ENCODE assay signal across 28 mouse cellular contexts in the genomic region with DNA sequence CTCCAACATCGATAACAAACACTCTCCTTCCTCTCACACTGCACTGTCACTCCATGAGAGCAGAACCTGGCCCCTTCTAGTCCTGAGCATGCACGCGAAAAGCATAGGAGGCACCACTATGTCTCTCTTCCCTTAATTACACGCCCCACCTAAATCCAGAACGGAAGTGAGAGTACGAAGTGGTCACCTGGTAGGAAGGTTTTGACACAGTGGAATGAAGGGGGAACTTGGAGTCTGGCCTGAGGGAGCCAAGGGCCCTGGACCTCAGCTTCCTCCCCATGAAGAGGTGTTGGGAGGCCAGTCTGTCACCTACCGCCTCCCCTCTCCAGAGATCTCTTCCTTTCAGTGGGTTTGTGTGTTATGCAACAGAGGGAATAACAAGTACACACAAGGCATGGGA. TPM values are rescaled to one million over a fixed set of nuclear protein-coding genes. Genes with fewer than 3 reads are reported as not detected.
DNase-seq lines count a peak whose midpoint lies in the region; ATAC-seq and TF ChIP-seq lines count a peak whose summit lies in the region.
"Had no signal": no experiment of that assay in that cellular context is flagged by ENCODE, and none has a peak within 500 bp of the region (broad histone marks: within the 10 kb centered on the region; RNA-seq: fewer than 3 reads in every experiment).

No protein-coding gene starts in this region.

- H3K36me3 ChIP-seq in spleen, adult 2 months (ENCODE audit: control insufficient read depth, insufficient read depth, low read length): peaks cover 3% of the 10 kb centered on the region
- H3K36me3 ChIP-seq in splenic B cell, adult 2 months (ENCODE audit: control insufficient read depth, insufficient read depth, low read length, poor library complexity, severe bottlenecking): no peaks in the 10 kb centered on the region
- H3K36me3 ChIP-seq: heart, embryonic 13.5 days; intestine, embryonic 15.5 days; liver, embryonic 15.5 days; lung, embryonic 15.5 days; stomach, embryonic 15.5 days had no signal

- peak overlapping the region; percentile 1; the same call in 1 of the 2 replicates for H3K27ac ChIP-seq in layer of hippocampus, adult 2 months
- peak overlapping the region; percentile 62 for H3K27ac ChIP-seq in spleen, adult 2 months (ENCODE audit: insufficient read depth, low read length)
- H3K27ac ChIP-seq: forebrain, embryonic 13.5 days; heart, adult 2 months; heart, embryonic 13.5 days; hindbrain, postnatal 0 days; intestine, embryonic 15.5 days; liver, embryonic 15.5 days; lung, embryonic 15.5 days; stomach, embryonic 15.5 days had no signal

- 51% methylated on average over 7 of the region's 7 CpGs for WGBS in spleen, adult 2 months

- no peak overlapping the region for H3K4me3 ChIP-seq in layer of hippocampus, adult 2 months
- H3K4me3 ChIP-seq in spleen, adult 2 months (ENCODE audit: extremely low read depth, insufficient read depth, insufficient read length): no peak overlapping the region
- H3K4me3 ChIP-seq: forebrain, embryonic 13.5 days; heart, adult 2 months; heart, embryonic 13.5 days; intestine, embryonic 15.5 days; liver, embryonic 15.5 days; lung, embryonic 15.5 days; megakaryocyte, embryonic 14.5 days; stomach, embryonic 15.5 days had no signal

- no peak for DNase-seq in layer of hippocampus, adult 2 months (ENCODE audit: low spot score in 2 of 2)
- DNase-seq in layer of hippocampus, adult 18-20 months (ENCODE audit: low spot score in 2 of 2): no peak
- DNase-seq in spleen, adult 2 months (ENCODE audit: low read depth in 1 of 2, low spot score in 2 of 2): no peak
- DNase-seq in spleen, postnatal 14 days (ENCODE audit: low spot score in 2 of 2): no peak
- DNase-seq in splenic B cell, adult 2 months (ENCODE audit: low read depth, low spot score): peak; percentile 17
- no peak for DNase-seq in natural killer cell, adult 2 months (ENCODE audit: low spot score in 2 of 2)
- no peak for DNase-seq in cerebellum, adult 8-10 months
- DNase-seq: adrenal gland, postnatal 14 days; cerebellum, adult 18-20 months; cerebellum, postnatal 25 days; gastrocnemius, postnatal 14 days; heart, adult 2 months; heart, postnatal 14 days; kidney, adult 2 months; kidney, postnatal 36 days; layer of hippocampus, postnatal 36 days; midbrain, embryonic 14.5 days; right cerebral cortex, adult 18-20 months; thymus, postnatal 14 days had no signal

- H3K4me1 ChIP-seq in spleen, adult 2 months (ENCODE audit: control insufficient read depth, insufficient read depth, insufficient read length): peaks cover 21% of the 10 kb centered on the region; the same call in 1 of the 2 replicates

- peak; percentile 70 for ATAC-seq in megakaryocyte, adult 5-6 weeks (ENCODE audit: poor library complexity, severe bottlenecking)
- ATAC-seq: forebrain, embryonic 13.5 days; hindbrain, postnatal 0 days; intestine, embryonic 15.5 days had no signal

- no peaks in the 10 kb centered on the region for H3K27me3 ChIP-seq in spleen, adult 2 months (ENCODE audit: control insufficient read depth, insufficient read depth, low read length)
- H3K27me3 ChIP-seq in splenic B cell, adult 2 months (ENCODE audit: control insufficient read depth, insufficient read depth, low read length, poor library complexity, severe bottlenecking): no peaks in the 10 kb centered on the region; the same call in 1 of the 2 replicates
- H3K27me3 ChIP-seq: forebrain, embryonic 13.5 days; intestine, embryonic 15.5 days; lung, embryonic 15.5 days had no signal

- TF ChIP-seq POLR2A in spleen, adult 2 months (IDR thresholded peaks at IDR 0.05; ENCODE audit: low read depth, low read length): no peak

- no peak for TF ChIP-seq CTCF in layer of hippocampus, adult 2 months (conservative IDR thresholded peaks at IDR 0.05)
- TF ChIP-seq CTCF in spleen, adult 2 months (IDR thresholded peaks at IDR 0.05; ENCODE audit: extremely low read depth, insufficient read depth, insufficient read length, insufficient replicate concordance): no peak

RNA-seq across cellular contexts. Expression of a gene that starts 6.3 kb away (rescaled TPM):
- 10 to 100 TPM; 27.6 to 31.8 TPM for total RNA-seq in layer of hippocampus, adult 2 months (2021)
- total RNA-seq in layer of hippocampus, adult 18-20 months (2021): 10 to 100 TPM; 27.8 to 29.1 TPM
- polyA plus RNA-seq in spleen, adult 2 months (2012; rRNA removed): 15.2 and 16.0 TPM in 2 replicates
- total RNA-seq in megakaryocyte, adult 5-6 weeks (2015): 215 and 219 TPM in 2 replicates
- total RNA-seq in megakaryocyte, adult 5-6 weeks (2017): 83.1 and 85.6 TPM in 2 replicates

RNA-seq across cellular contexts. Expression of a gene that starts 44.6 kb away (rescaled TPM):
- 10 to 100 TPM; 19.4 to 23.1 TPM for total RNA-seq in layer of hippocampus, adult 2 months (2021)
- 10 to 100 TPM; 20.7 to 21.4 TPM for total RNA-seq in layer of hippocampus, adult 18-20 months (2021)
- polyA plus RNA-seq in spleen, adult 2 months (2012; rRNA removed): 53.1 and 69.6 TPM in 2 replicates
- 69.0 and 83.8 TPM in 2 replicates for total RNA-seq in megakaryocyte, adult 5-6 weeks (2015)
- total RNA-seq in megakaryocyte, adult 5-6 weeks (2017): 40.1 and 40.6 TPM in 2 replicates
